Mouse (Mus musculus) frontal cortex, postnatal 36 days (tissue): ENCODE measurements around the gene Col18a1.

Experiments
- DNase-seq, 2 experiments: peaks; one replicate each; pipeline ENCODE4 v3.0.0; 2022; ENCODE audit warnings: low spot score in 2 of 2

Col18a1 gene

GRCm38 (mm10) chr10:77017061-77017460, 149.3 kb downstream of the Col18a1 start:
- no peak for DNase-seq

- no peak for DNase-seq
These were observed 149.8 kb downstream of the Col18a1 start for GRCm38 (mm10) chr10:77016499-77016898.

- no peak for DNase-seq
These were observed 150.3 kb downstream of the Col18a1 start for GRCm38 (mm10) chr10:77016080-77016479.

- no peak for DNase-seq
These were observed 154.7 kb downstream of the Col18a1 start for GRCm38 (mm10) chr10:77011681-77012080.

DNA sequence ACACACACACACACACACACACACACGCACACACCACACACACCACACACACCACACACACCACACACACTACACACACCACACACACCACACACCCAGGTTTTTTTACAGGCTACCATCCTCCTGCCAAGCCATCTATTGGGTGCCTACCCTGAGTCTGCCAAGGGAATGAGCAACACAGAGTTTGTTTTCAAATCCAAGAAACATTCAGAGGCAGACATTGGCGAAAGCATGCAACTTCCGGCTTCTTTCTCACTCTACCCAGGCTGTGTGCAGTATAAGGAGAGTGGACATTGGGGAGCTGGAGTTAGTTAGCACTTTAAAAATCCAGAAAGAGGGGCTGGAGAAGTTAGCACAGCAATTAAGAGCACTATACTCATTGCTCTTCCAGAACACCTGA, 157.7 kb downstream of the Col18a1 start:
- DNase-seq: no peak

- DNase-seq: peak; percentile 29 to 37
These were observed 158.2 kb downstream of the Col18a1 start for GRCm38 (mm10) chr10:77008109-77008561.

- no peak for DNase-seq
These were observed 158.8 kb downstream of the Col18a1 start for GRCm38 (mm10) chr10:77007433-77008108.

GRCm38 (mm10) chr10:77004936-77005335, 161.4 kb downstream of the Col18a1 start:
- DNase-seq: no peak
